Mouse (Mus musculus): ENCODE measurements around the gene Ell2.
"Not testable (repeated sequence)": the region's sequence is repeated elsewhere in the genome, so short reads cannot be mapped to it uniquely, and the experiment has no call there.

Gene Ell2

GRCm38 (mm10) chr13:75706457-75706856, at the start of gene Ell2:
TSS of gene Ell2 (plus strand) at chr13:75706757.
- DNase-seq (ENCODE audit: low read depth, low spot score), result no peak

- DNase-seq (ENCODE audit: low read depth, low spot score), result no peak
Observed at GRCm38 (mm10) chr13:75685438-75685837, 21.1 kb upstream of the Ell2 start.

GRCm38 (mm10) chr13:75686995-75687394, 19.6 kb upstream of the Ell2 start:
- DNase-seq (ENCODE audit: low read depth, low spot score), result no peak

- no peak for DNase-seq (ENCODE audit: low read depth, low spot score)
Observed at GRCm38 (mm10) chr13:75691625-75692024, 14.9 kb upstream of the Ell2 start.

- no peak for DNase-seq (ENCODE audit: low read depth, low spot score)
Observed at GRCm38 (mm10) chr13:75693081-75693480, 13.5 kb upstream of the Ell2 start.

- no peak for DNase-seq (ENCODE audit: low read depth, low spot score)
Observed at GRCm38 (mm10) chr13:75702814-75703213, 3.7 kb upstream of the Ell2 start.

GRCm38 (mm10) chr13:75706882-75707816, 592 bp downstream of the Ell2 start:
- DNase-seq (ENCODE audit: low read depth, low spot score), result peak; percentile 85

GRCm38 (mm10) chr13:75707821-75708636, 1.5 kb downstream of the Ell2 start:
- no peak for DNase-seq (ENCODE audit: low read depth, low spot score)

GRCm38 (mm10) chr13:75708637-75709002, 2.1 kb downstream of the Ell2 start:
- DNase-seq (ENCODE audit: low read depth, low spot score), result no peak

GRCm38 (mm10) chr13:75709026-75709778, 2.6 kb downstream of the Ell2 start:
- DNase-seq (ENCODE audit: low read depth, low spot score), result peak; percentile 58

- no peak for DNase-seq (ENCODE audit: low read depth, low spot score)
Observed at GRCm38 (mm10) chr13:75710152-75710551, 3.6 kb downstream of the Ell2 start.

GRCm38 (mm10) chr13:75711517-75711916, 5.0 kb downstream of the Ell2 start:
- not testable (repeated sequence) for DNase-seq (ENCODE audit: low read depth, low spot score)

GRCm38 (mm10) chr13:75712544-75712943, 6.0 kb downstream of the Ell2 start:
- DNase-seq (ENCODE audit: low read depth, low spot score), result not testable (repeated sequence)

- no peak for DNase-seq (ENCODE audit: low read depth, low spot score)
Observed at GRCm38 (mm10) chr13:75714407-75714806, 7.8 kb downstream of the Ell2 start.

- no peak for DNase-seq (ENCODE audit: low read depth, low spot score)
Observed at GRCm38 (mm10) chr13:75717638-75718302, 11.2 kb downstream of the Ell2 start.

GRCm38 (mm10) chr13:75718376-75718775, 11.8 kb downstream of the Ell2 start:
- DNase-seq (ENCODE audit: low read depth, low spot score), result no peak

GRCm38 (mm10) chr13:75719645-75720044, 13.1 kb downstream of the Ell2 start:
- DNase-seq (ENCODE audit: low read depth, low spot score), result no peak

GRCm38 (mm10) chr13:75726569-75727373, 20.2 kb downstream of the Ell2 start:
- no peak for DNase-seq (ENCODE audit: low read depth, low spot score)

- no peak for DNase-seq (ENCODE audit: low read depth, low spot score)
Observed at GRCm38 (mm10) chr13:75727932-75728331, 21.4 kb downstream of the Ell2 start.

- no peak for DNase-seq (ENCODE audit: low read depth, low spot score)
Observed at GRCm38 (mm10) chr13:75729834-75730233, 23.3 kb downstream of the Ell2 start.

Measured in telencephalon, adult 2 months (tissue).